Mouse (Mus musculus): ENCODE measurements at regions not wholly inside any gene's neighbourhood (a gene's known extent, or its start where the extent isn't known, plus 50 kb on each side); places are given as distances from the start of the nearest gene placed in this dataset. TPM values are rescaled to one million over a fixed set of nuclear protein-coding genes. Genes with fewer than 3 reads are reported as not detected.

DNA sequence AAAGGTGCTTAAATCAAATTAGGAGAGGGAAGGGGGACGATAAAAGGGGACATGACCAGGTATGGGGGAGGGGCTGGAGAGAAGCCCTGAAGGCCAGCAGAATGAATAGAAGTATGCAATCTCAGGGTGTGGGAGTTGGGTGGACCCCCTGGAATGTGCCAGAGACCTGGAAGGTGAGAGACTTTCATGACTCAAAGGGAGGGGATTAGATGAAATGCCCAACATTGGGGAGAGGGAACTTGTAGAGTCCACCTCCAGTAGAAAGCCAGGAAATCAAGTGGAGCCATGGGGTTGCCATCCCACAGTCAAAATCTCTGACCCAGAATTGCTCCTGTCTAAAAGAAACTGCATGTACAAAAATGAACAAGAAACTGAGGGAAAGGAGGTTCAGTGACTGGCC, 666.5 kb downstream of the Cps1 start:
- WGBS: 91% methylated on average over 1 of the region's 1 CpGs
- H3K27ac ChIP-seq: no peak overlapping the region
- H3K36me3 ChIP-seq (replicated peaks): no peaks in the 10 kb centered on the region

DNA sequence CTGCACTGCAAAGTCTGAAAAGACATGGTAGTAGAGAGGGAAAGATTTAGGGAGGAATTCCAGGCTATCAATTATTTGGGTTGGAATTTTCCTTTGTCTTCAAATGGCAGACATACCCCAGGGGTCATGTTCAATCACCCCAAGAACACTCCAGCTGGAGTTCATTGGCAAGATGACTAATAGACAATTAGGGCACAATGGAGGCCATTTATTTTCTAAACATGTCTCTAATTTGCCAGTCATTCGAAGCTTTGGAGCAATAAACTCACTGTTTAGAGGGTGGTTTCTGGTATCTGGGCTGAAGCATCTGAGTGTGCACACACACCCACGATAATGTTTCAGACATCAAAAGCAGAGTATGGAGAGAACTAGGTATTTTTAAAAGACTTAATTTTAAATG, 672.2 kb downstream of the Cps1 start:
- no peak for DNase-seq (ENCODE audit: extremely low spot score, low spot score)
- no peaks in the 10 kb centered on the region for H3K27me3 ChIP-seq (ENCODE audit: poor library complexity, severe bottlenecking)
- 37% methylated on average over 2 of the region's 2 CpGs for WGBS

More for the DNA sequence above, 666.5 kb downstream of the Cps1 start:
- Histone ChIP-seq H3K4me1 (no peaks in the 10 kb centered on the region), H3K27me3 (ENCODE audit: poor library complexity, severe bottlenecking) (no peaks in the 10 kb centered on the region), H3K9me3 (no peaks in the 10 kb centered on the region), H3K4me3 (no peak overlapping the region)
- DNase-seq (ENCODE audit: extremely low spot score, low spot score): no peak

DNA sequence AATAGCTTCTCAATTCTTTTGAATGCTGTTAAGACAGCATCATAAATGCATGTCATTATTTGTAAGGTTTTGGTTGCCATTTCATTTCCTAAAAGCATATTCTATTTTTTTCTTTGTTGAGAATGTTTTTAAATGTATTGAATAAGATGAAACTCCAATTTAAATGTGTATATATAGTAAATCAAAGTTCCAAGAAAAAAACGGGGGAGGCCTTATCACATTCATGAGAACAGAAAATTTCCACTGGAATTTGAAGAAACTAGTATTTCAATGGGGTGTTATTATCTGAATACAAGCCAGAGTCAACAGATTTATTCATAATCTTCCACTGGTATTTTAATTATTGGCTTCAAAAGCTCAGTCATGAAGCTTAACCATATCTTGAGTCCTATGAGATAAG, 672.7 kb downstream of the Cps1 start:
- Histone ChIP-seq H3K9me3 (no peaks in the 10 kb centered on the region), H3K36me3 (replicated peaks) (no peaks in the 10 kb centered on the region), H3K4me1 (peaks cover 7% of the 10 kb centered on the region), H3K27ac (no peak overlapping the region), H3K27me3 (ENCODE audit: poor library complexity, severe bottlenecking) (no peaks in the 10 kb centered on the region), H3K4me3 (no peak overlapping the region)
- WGBS: 75% methylated on average over 1 of the region's 1 CpGs
- DNase-seq (ENCODE audit: extremely low spot score, low spot score): no peak

More for the DNA sequence above, 672.2 kb downstream of the Cps1 start:
- H3K9me3 ChIP-seq: no peaks in the 10 kb centered on the region
- H3K27ac ChIP-seq: no peak overlapping the region
- peaks cover 7% of the 10 kb centered on the region for H3K4me1 ChIP-seq
- no peak overlapping the region for H3K4me3 ChIP-seq
- H3K36me3 ChIP-seq (replicated peaks): no peaks in the 10 kb centered on the region

DNA sequence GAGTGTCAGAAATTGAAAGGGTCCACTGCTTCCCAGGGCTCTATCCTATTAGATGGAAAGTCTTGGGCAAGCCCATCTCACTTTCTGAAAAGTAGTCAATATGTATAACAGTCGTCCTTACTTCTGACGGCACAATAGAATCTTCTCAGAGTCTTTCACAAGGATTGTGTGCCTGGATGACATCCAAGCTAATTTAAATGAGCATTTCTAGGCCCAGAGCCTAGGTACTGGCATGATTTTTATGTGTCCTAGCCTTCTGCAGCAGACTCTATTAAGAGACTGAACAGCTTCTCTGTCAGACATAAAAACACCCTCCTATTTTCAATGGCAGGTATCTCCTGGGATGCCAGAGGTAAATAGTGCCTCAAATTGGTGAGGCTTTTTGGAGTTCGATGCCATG, 680.5 kb downstream of the Cps1 start:
- H3K4me3 ChIP-seq: no peak overlapping the region
- 86% methylated on average over 3 of the region's 3 CpGs for WGBS
- H3K36me3 ChIP-seq (replicated peaks): no peaks in the 10 kb centered on the region
- no peak overlapping the region for H3K27ac ChIP-seq
- DNase-seq (ENCODE audit: extremely low spot score, low spot score): no peak
- H3K4me1 ChIP-seq: no peaks in the 10 kb centered on the region
- H3K9me3 ChIP-seq: no peaks in the 10 kb centered on the region
- H3K27me3 ChIP-seq (ENCODE audit: poor library complexity, severe bottlenecking): no peaks in the 10 kb centered on the region

DNA sequence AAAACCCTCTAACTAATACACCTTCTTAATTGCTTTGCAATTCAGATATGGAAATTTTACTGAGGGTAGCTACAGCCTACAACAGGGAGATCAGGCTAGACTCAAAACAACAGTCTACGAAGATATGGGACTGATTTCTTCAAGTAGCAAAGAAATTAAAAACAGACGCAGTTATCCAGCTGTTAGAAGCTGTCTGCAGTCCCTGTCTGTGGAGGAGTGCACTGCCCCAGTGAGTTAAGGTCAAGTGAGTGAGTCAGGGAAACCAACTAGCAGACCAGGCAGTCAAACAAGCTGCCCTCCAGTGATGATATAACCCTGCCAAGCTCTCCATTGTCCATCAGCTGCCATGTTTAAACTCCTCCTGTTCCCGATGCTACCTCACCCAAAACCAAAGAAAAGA, 697.3 kb downstream of the Cps1 start:
- H3K9me3 ChIP-seq: no peaks in the 10 kb centered on the region
- no peak overlapping the region for H3K27ac ChIP-seq
- WGBS: 71% methylated on average over 3 of the region's 3 CpGs
- H3K36me3 ChIP-seq (replicated peaks): no peaks in the 10 kb centered on the region
- H3K27me3 ChIP-seq (ENCODE audit: poor library complexity, severe bottlenecking): no peaks in the 10 kb centered on the region
- no peaks in the 10 kb centered on the region for H3K4me1 ChIP-seq
- no peak overlapping the region for H3K4me3 ChIP-seq
- no peak for DNase-seq (ENCODE audit: extremely low spot score, low spot score)

DNA sequence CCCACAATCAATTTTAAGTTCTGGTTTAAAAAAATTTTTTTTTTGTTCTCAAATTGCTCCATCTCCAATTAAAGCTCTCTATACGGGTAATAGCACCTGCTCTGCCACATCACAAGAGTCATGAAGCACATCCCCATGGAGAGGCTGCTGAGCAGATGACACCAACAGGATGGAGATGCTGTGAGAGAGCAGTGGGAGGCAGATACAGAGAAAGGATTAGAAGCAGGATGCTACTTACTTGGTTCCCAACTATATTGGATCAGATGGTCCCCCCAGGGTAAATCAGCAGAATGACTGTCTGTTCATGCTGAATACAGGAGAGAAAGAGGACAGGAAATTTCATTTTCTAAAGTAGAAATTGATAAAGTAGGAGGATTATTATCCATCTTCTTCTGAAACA, 725.2 kb downstream of the Cps1 start:
- Histone ChIP-seq H3K4me1 (no peaks in the 10 kb centered on the region), H3K27me3 (ENCODE audit: poor library complexity, severe bottlenecking) (no peaks in the 10 kb centered on the region), H3K36me3 (replicated peaks) (no peaks in the 10 kb centered on the region), H3K27ac (no peak overlapping the region), H3K9me3 (no peaks in the 10 kb centered on the region), H3K4me3 (no peak overlapping the region)
- 64% methylated on average over 1 of the region's 1 CpGs for WGBS
- DNase-seq (ENCODE audit: extremely low spot score, low spot score): no peak

DNA sequence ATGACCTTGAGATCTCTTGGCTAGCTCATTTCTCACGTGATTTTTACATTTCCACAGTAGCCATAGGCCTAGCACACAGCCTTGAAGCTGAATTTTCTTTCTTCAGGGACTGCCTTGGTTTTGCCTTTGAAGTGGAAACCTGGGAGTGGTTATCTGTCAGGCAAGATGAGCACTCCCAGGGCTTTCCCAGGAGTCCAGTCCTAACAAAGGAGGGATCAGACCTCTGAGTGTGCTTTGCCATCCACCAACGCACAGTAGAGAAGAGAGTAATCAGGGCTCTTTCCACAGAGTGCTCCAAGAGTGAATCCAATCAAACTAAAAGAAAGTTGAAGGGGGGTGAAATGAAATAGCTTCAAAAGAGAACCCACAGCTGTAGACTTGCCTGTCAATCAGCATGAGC, 770.7 kb downstream of the Cps1 start:
- H3K4me3 ChIP-seq: no peak overlapping the region
- 25% methylated on average over 2 of the region's 2 CpGs for WGBS
- H3K9me3 ChIP-seq: no peaks in the 10 kb centered on the region
- H3K27me3 ChIP-seq (ENCODE audit: poor library complexity, severe bottlenecking): no peaks in the 10 kb centered on the region
- peaks cover 21% of the 10 kb centered on the region for H3K4me1 ChIP-seq
- DNase-seq (ENCODE audit: extremely low spot score, low spot score): no peak
- H3K36me3 ChIP-seq (replicated peaks): no peaks in the 10 kb centered on the region
- no peak overlapping the region for H3K27ac ChIP-seq

DNA sequence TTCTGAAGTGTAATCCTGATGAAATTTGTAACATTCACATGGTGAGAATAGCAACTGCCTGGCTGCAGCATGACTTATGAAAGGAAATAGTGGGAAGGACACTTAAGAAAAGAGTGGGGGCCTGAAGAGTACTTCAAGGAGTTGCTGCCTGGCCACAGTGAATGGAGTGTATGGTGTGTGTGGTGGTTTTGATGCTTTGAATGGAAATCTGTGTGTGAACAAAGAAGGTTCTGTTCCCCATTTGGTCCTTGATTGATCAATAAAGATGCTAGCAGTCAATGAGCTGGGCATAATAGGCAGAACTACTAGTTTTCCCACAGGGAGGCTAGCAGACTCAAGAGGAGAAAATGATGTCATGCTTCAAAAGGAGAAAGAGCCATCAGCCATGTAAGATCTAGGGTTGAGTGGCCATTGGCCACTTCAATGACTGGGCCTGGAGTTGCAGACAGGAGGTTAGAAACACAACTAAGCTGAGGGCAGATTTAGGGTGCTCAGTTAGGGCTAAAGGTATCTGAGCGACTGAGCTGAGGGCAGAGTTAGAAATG, 772.0 kb downstream of the Cps1 start:
- 0 out of 2 replicates have a peak overlapping the region, but pooled peaks have one; percentile 9 for H3K27ac ChIP-seq
- H3K9me3 ChIP-seq: no peaks in the 10 kb centered on the region
- peaks cover 21% of the 10 kb centered on the region for H3K4me1 ChIP-seq
- no peak for DNase-seq (ENCODE audit: extremely low spot score, low spot score)
- H3K27me3 ChIP-seq (ENCODE audit: poor library complexity, severe bottlenecking): no peaks in the 10 kb centered on the region
- no peak overlapping the region for H3K4me3 ChIP-seq
- no peaks in the 10 kb centered on the region for H3K36me3 ChIP-seq (replicated peaks)
- WGBS: 91% methylated on average over 1 of the region's 1 CpGs

DNA sequence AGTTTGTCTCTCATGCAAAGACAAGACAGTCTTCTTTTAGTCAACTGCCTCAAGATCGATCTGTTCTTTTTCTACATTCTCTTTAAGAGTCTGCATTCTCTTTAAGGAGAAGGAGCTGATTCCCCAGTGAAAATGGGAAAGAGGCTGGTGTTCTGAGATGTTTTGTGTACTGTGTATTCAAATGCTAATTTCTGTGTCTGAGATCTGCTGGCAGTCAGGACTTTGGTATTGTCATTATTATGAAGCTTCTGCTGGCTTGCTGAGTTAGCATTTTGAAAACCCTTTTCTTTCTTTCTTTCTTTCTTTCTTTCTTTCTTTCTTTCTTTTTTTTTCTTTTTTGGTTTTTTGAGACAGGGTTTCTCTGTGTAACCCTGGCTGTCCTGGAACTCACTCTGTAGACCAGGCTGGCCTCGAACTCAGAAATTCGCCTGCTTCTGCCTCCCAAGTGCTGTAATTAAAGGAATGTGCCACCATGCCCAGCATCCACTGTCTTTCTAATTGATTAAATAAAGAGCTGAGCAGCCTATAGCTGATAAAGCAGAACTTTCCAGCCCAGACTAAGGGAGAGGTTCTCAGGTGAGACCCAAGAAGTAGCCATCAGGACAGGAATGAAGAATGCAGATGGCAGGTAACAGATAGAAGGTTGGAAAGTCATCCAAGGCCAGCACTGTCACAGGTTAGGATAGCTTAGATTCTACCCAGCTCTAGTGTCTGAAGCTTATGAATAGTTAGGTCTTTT, 813.1 kb downstream of the Cps1 start:
- H3K27ac ChIP-seq: no peak overlapping the region
- H3K4me3 ChIP-seq: no peak overlapping the region
- no peaks in the 10 kb centered on the region for H3K27me3 ChIP-seq (ENCODE audit: poor library complexity, severe bottlenecking)
- DNase-seq (ENCODE audit: extremely low spot score, low spot score): no peak
- WGBS: 56% methylated on average over 3 of the region's 3 CpGs
- peaks cover 3% of the 10 kb centered on the region; the same call in 1 of the 2 replicates for H3K9me3 ChIP-seq
- peaks cover 3% of the 10 kb centered on the region; the same call in 1 of the 2 replicates for H3K4me1 ChIP-seq
- no peaks in the 10 kb centered on the region for H3K36me3 ChIP-seq (replicated peaks)

DNA sequence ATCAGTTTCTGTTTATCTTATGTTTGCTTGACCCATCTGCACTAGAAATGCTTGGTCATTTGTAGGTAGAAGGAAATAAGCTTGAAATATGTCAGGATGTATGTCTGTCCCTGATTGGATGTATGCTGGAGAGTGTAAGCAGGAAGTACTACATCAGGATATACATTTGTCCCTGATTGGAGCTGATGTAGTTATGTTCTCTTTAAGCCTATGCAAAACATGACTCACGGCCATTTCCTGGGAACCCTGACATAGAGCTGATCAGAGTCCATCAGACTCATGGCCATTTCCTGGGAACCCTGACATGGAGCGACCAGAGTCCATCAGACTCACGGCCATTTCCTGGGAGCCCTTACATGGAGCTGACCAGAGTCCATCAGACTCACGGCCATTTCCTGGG, 858.6 kb downstream of the Cps1 start:
- DNase-seq (ENCODE audit: extremely low spot score, low spot score): no peak
- Histone ChIP-seq H3K4me1 (no peaks in the 10 kb centered on the region), H3K9me3 (no peaks in the 10 kb centered on the region), H3K36me3 (replicated peaks) (no peaks in the 10 kb centered on the region), H3K27me3 (ENCODE audit: poor library complexity, severe bottlenecking) (no peaks in the 10 kb centered on the region), H3K4me3 (no peak overlapping the region), H3K27ac (no peak overlapping the region)
- WGBS: 85% methylated on average over 4 of the region's 4 CpGs

Small RNA genes in the stretch of these regions (microRNA-seq; reads per million reads assigned to microRNA genes)
- not detected for gene Gm23189
